Mouse (Mus musculus) left cerebral cortex, adult 18-20 months (tissue): ENCODE measurements at regions not wholly inside any gene's neighbourhood (a gene's known extent, or its start where the extent isn't known, plus 50 kb on each side); places are given as distances from the start of the nearest gene placed in this dataset.
"Not testable (repeated sequence)": the region's sequence is repeated elsewhere in the genome, so short reads cannot be mapped to it uniquely, and the experiment has no call there.

ENCODE experiments used
- DNase-seq, 2 experiments: peaks; one replicate each; pipeline ENCODE4 v3.0.0; 2021 to 2022; ENCODE audit warnings: low spot score in 2 of 2, mixed read lengths in 1 of 2

GRCm38 (mm10) chrX:63991127-63991526, 160.9 kb downstream of the Gm6760 start:
- peak; percentile 11 to 31 for DNase-seq

- not testable (repeated sequence) for DNase-seq
These were observed 179.6 kb downstream of the Gm6760 start for GRCm38 (mm10) chrX:63972386-63972785.
